Mouse (Mus musculus) forebrain, embryonic 13.5 days (tissue): ENCODE measurements at regions not wholly inside any gene's neighbourhood (a gene's known extent, or its start where the extent isn't known, plus 50 kb on each side); places are given as distances from the start of the nearest gene placed in this dataset.
"Not testable (repeated sequence)": the region's sequence is repeated elsewhere in the genome, so short reads cannot be mapped to it uniquely, and the experiment has no call there.

Source experiments
- ATAC-seq: fragments of 200-750 bp; cut with Nextera tagmentation; 2 replicates; pipeline ENCODE4 v1.8.0; 2017
- H3K27ac ChIP-seq: fragments of 300-500 bp; sonication (generic); 2 replicates; pipeline ENCODE4 v1.5.1; 2015; ENCODE audit warnings: inconsistent platforms, mild to moderate bottlenecking, moderate library complexity
- H3K27me3 ChIP-seq: fragments of 300-500 bp; sonication (generic); 2 replicates; pipeline ENCODE4 v1.6.1; 2015; ENCODE audit warnings: mild to moderate bottlenecking, inconsistent platforms
- H3K36me3 ChIP-seq: fragments of 300-500 bp; sonication (generic); 2 replicates; pipeline ENCODE4 v1.6.1; 2015; ENCODE audit warnings: mild to moderate bottlenecking, inconsistent platforms; ENCODE audit not compliant: poor library complexity, severe bottlenecking
- H3K4me1 ChIP-seq: fragments of 300-500 bp; sonication (generic); 2 replicates; pipeline ENCODE4 v1.6.1; 2015; ENCODE audit warnings: inconsistent platforms
- H3K4me2 ChIP-seq: fragments of 300-500 bp; sonication (generic); 2 replicates; pipeline ENCODE4 v1.6.1; 2015; ENCODE audit warnings: inconsistent platforms, mild to moderate bottlenecking, moderate library complexity
- H3K4me3 ChIP-seq: fragments of 300-500 bp; sonication (generic); 2 replicates; pipeline ENCODE4 v1.5.1; 2015; ENCODE audit warnings: mild to moderate bottlenecking, inconsistent platforms
- H3K9ac ChIP-seq: fragments of 300-500 bp; sonication (generic); 2 replicates; pipeline ENCODE4 v1.6.1; 2015; ENCODE audit warnings: mild to moderate bottlenecking, inconsistent platforms
- H3K9me3 ChIP-seq: fragments of 300-500 bp; sonication (generic); replicated peaks from 2 replicates; pipeline ENCODE4 v1.6.1; 2016; ENCODE audit warnings: inconsistent platforms
- WGBS: fragments of 180-500 bp; shearing (Covaris S2); methylation state at CpG from one replicate; pipeline ENCODE4 v1.1.7; 2015; 5-methylcytosine and 5-hydroxymethylcytosine counted together

- no peaks in the 10 kb centered on the region for H3K9me3 ChIP-seq
- H3K4me2 ChIP-seq = no peak overlapping the region
- no peak overlapping the region for H3K4me3 ChIP-seq
- no peak overlapping the region for H3K9ac ChIP-seq
- peak; percentile 83 for ATAC-seq
- H3K36me3 ChIP-seq = no peaks in the 10 kb centered on the region
- H3K4me1 ChIP-seq = peaks cover 3% of the 10 kb centered on the region; the same call in 1 of the 2 replicates
- 79% methylated on average over 2 of the region's 2 CpGs for WGBS
- no peak overlapping the region for H3K27ac ChIP-seq
- no peaks in the 10 kb centered on the region for H3K27me3 ChIP-seq
These were observed 640.9 kb upstream of the Marcks start for GRCm38 (mm10) chr10:37779383-37780302.

- Histone ChIP-seq H3K4me1 (no peaks in the 10 kb centered on the region), H3K27ac (no peak overlapping the region), H3K9ac (no peak overlapping the region), H3K9me3 (no peaks in the 10 kb centered on the region), H3K4me2 (no peak overlapping the region), H3K36me3 (no peaks in the 10 kb centered on the region), H3K27me3 (no peaks in the 10 kb centered on the region), H3K4me3 (no peak overlapping the region)
- 89% methylated on average over 5 of the region's 5 CpGs for WGBS
- ATAC-seq = no peak
These were observed 622.0 kb upstream of the Marcks start for GRCm38 (mm10) chr10:37760542-37761367.

- Histone ChIP-seq H3K4me1 (no peaks in the 10 kb centered on the region), H3K4me3 (no peak overlapping the region), H3K4me2 (no peak overlapping the region), H3K9me3 (no peaks in the 10 kb centered on the region), H3K27me3 (no peaks in the 10 kb centered on the region), H3K27ac (no peak overlapping the region), H3K36me3 (no peaks in the 10 kb centered on the region), H3K9ac (no peak overlapping the region)
- no peak for ATAC-seq
- WGBS = 62% methylated on average over 2 of the region's 2 CpGs
These were observed 602.9 kb upstream of the Marcks start for GRCm38 (mm10) chr10:37741581-37741980.

GRCm38 (mm10) chr10:37739024-37739423, 600.3 kb upstream of the Marcks start:
- ATAC-seq = no peak
- WGBS = 91% methylated on average over 2 of the region's 2 CpGs
- Histone ChIP-seq H3K27ac (no peak overlapping the region), H3K27me3 (no peaks in the 10 kb centered on the region), H3K4me3 (no peak overlapping the region), H3K4me1 (no peaks in the 10 kb centered on the region), H3K9ac (no peak overlapping the region), H3K4me2 (no peak overlapping the region), H3K9me3 (no peaks in the 10 kb centered on the region), H3K36me3 (no peaks in the 10 kb centered on the region)

- 84% methylated on average over 4 of the region's 4 CpGs for WGBS
- no peak overlapping the region for H3K4me3 ChIP-seq
- H3K9me3 ChIP-seq = no peaks in the 10 kb centered on the region
- no peak overlapping the region for H3K9ac ChIP-seq
- H3K27me3 ChIP-seq = no peaks in the 10 kb centered on the region
- no peaks in the 10 kb centered on the region for H3K4me1 ChIP-seq
- ATAC-seq = no peak
- H3K36me3 ChIP-seq = no peaks in the 10 kb centered on the region
- no peak overlapping the region for H3K27ac ChIP-seq
- no peak overlapping the region for H3K4me2 ChIP-seq
These were observed 586.9 kb upstream of the Marcks start for GRCm38 (mm10) chr10:37725609-37726008.

GRCm38 (mm10) chr10:37724994-37725393, 586.3 kb upstream of the Marcks start:
- ATAC-seq, H3K4me1 ChIP-seq: not testable (repeated sequence)

GRCm38 (mm10) chr10:37720748-37721147, 582.0 kb upstream of the Marcks start:
- Histone ChIP-seq H3K9ac (no peak overlapping the region), H3K4me2 (no peak overlapping the region), H3K36me3 (no peaks in the 10 kb centered on the region), H3K27ac (no peak overlapping the region), H3K9me3 (no peaks in the 10 kb centered on the region), H3K27me3 (no peaks in the 10 kb centered on the region), H3K4me3 (no peak overlapping the region), H3K4me1 (no peaks in the 10 kb centered on the region)
- no peak for ATAC-seq
- 94% methylated on average over 2 of the region's 2 CpGs for WGBS

More at GRCm38 (mm10) chr10:37724994-37725393, 586.3 kb upstream of the Marcks start:
- not testable (repeated sequence) for H3K9ac ChIP-seq, H3K9me3 ChIP-seq, H3K27me3 ChIP-seq, H3K4me2 ChIP-seq, H3K36me3 ChIP-seq, H3K4me3 ChIP-seq, H3K27ac ChIP-seq
- WGBS = 76% methylated on average over 7 of the region's 7 CpGs

GRCm38 (mm10) chr10:37716946-37717345, 578.2 kb upstream of the Marcks start:
- Histone ChIP-seq H3K4me1 (no peaks in the 10 kb centered on the region), H3K27me3 (no peaks in the 10 kb centered on the region), H3K9me3 (no peaks in the 10 kb centered on the region), H3K4me3 (no peak overlapping the region), H3K27ac (no peak overlapping the region), H3K4me2 (no peak overlapping the region), H3K36me3 (no peaks in the 10 kb centered on the region), H3K9ac (no peak overlapping the region)
- no peak for ATAC-seq

GRCm38 (mm10) chr10:37711459-37711858, 572.7 kb upstream of the Marcks start:
- no peaks in the 10 kb centered on the region for H3K36me3 ChIP-seq
- H3K9ac ChIP-seq = no peak overlapping the region

GRCm38 (mm10) chr10:37694041-37694690, 555.4 kb upstream of the Marcks start:
- peaks cover 12% of the 10 kb centered on the region for H3K4me1 ChIP-seq
- no peaks in the 10 kb centered on the region for H3K36me3 ChIP-seq
- no peaks in the 10 kb centered on the region for H3K9me3 ChIP-seq
- no peaks in the 10 kb centered on the region for H3K27me3 ChIP-seq
- no peak overlapping the region for H3K4me3 ChIP-seq
- no peak overlapping the region for H3K27ac ChIP-seq
- H3K4me2 ChIP-seq = no peak overlapping the region
- peak; percentile 81 for ATAC-seq
- no peak overlapping the region for H3K9ac ChIP-seq
- 50% methylated on average over 7 of the region's 7 CpGs for WGBS

More at GRCm38 (mm10) chr10:37711459-37711858, 572.7 kb upstream of the Marcks start:
- no peaks in the 10 kb centered on the region for H3K4me1 ChIP-seq
- no peak overlapping the region for H3K27ac ChIP-seq
- no peaks in the 10 kb centered on the region for H3K9me3 ChIP-seq
- ATAC-seq = no peak
- H3K4me3 ChIP-seq = no peak overlapping the region
- no peaks in the 10 kb centered on the region for H3K27me3 ChIP-seq
- no peak overlapping the region for H3K4me2 ChIP-seq

GRCm38 (mm10) chr10:37692851-37693250, 554.1 kb upstream of the Marcks start:
- H3K4me3 ChIP-seq = no peak overlapping the region
- no peak overlapping the region for H3K27ac ChIP-seq
- H3K27me3 ChIP-seq = no peaks in the 10 kb centered on the region
- ATAC-seq = no peak
- H3K9ac ChIP-seq = no peak overlapping the region
- no peak overlapping the region for H3K4me2 ChIP-seq
- H3K9me3 ChIP-seq = no peaks in the 10 kb centered on the region
- peaks cover 12% of the 10 kb centered on the region for H3K4me1 ChIP-seq
- no peaks in the 10 kb centered on the region for H3K36me3 ChIP-seq

- H3K4me3 ChIP-seq = no peak overlapping the region
- H3K4me1 ChIP-seq = peaks cover 12% of the 10 kb centered on the region
- whole genome bisulfite sequencing = 25% methylated on average over 2 of the region's 2 CpGs
- no peak for ATAC-seq
- H3K4me2 ChIP-seq = no peak overlapping the region
- H3K36me3 ChIP-seq = no peaks in the 10 kb centered on the region
- no peaks in the 10 kb centered on the region for H3K9me3 ChIP-seq
- no peak overlapping the region for H3K27ac ChIP-seq
- H3K9ac ChIP-seq = no peak overlapping the region
- H3K27me3 ChIP-seq = no peaks in the 10 kb centered on the region
These were observed 553.2 kb upstream of the Marcks start for GRCm38 (mm10) chr10:37691939-37692338.
